7 mouse cellular contexts compared by ENCODE assay signal in genomic region chr4:155368684-155369083, GRCm38 (mm10). TPM values are rescaled to one million over a fixed set of nuclear protein-coding genes. Genes with fewer than 3 reads are reported as not detected.
DNase-seq lines count a peak whose midpoint lies in the region; TF ChIP-seq lines count a peak whose summit lies in the region.

No protein-coding gene starts in this region.

- H3K4me1 ChIP-seq in CH12.LX (ENCODE audit: control insufficient read depth in 1 of 2, insufficient read depth in 2 of 2): peaks cover 23 to 31% of the 10 kb centered on the region in 2 experiments

- H3K9ac ChIP-seq in CH12.LX (ENCODE audit: insufficient read depth, low read depth): no peak overlapping the region

- peak; percentile 88 to 92 for TF ChIP-seq CTCF in CH12.LX (conservative IDR thresholded peaks at IDR 0.05 in 1 of 2, IDR thresholded peaks at IDR 0.05 in 1 of 2; ENCODE audit: low read depth in 2 of 2, low read length in 2 of 2)

- dilution Hi-C loops in CH12.LX (cut with MboI; ENCODE audit: extremely low pct_ligation_motif_present, extremely low pct_unique_long_range_greater_than_20kb, low sequenced_read_pairs): no loop called here

- DNase-seq in CH12.LX (ENCODE audit: extremely low read depth) (peak; percentile 57), NIH3T3 (ENCODE audit: low read depth) (peak; percentile 61)
- peak; percentile 96 to 97 for DNase-seq in cerebellum, postnatal 25 days
- peak; percentile 54 to 69 for DNase-seq in gastrocnemius, postnatal 4 days (ENCODE audit: low spot score in 2 of 2)
- peak; percentile 80 to 81 for DNase-seq in layer of hippocampus, postnatal 14 days (ENCODE audit: low spot score in 2 of 2)
- DNase-seq in mesoderm, embryonic 11.5 days (ENCODE audit: low read depth, low spot score): peak; percentile 66
- peak; percentile 43 to 79 for DNase-seq in spleen, postnatal 4 days (ENCODE audit: low spot score in 2 of 2)

- H3K36me3 ChIP-seq in CH12.LX (replicated peaks in 1 of 2; ENCODE audit: control insufficient read depth in 1 of 2, insufficient read depth in 1 of 2, low read length in 1 of 2): no peaks in the 10 kb centered on the region

- no peaks in the 10 kb centered on the region for H3K9me3 ChIP-seq in CH12.LX (replicated peaks; ENCODE audit: low read length)

- no peak overlapping the region for H3K4me3 ChIP-seq in CH12.LX (replicated peaks in 1 of 3; ENCODE audit: low read depth in 2 of 3, low read length in 2 of 3, poor library complexity in 1 of 3)

- no peak for TF ChIP-seq EP300 in CH12.LX (IDR thresholded peaks at IDR 0.05; ENCODE audit: low read length)

- H3K4me2 ChIP-seq in CH12.LX (ENCODE audit: insufficient read depth, low read depth, poor library complexity, severe bottlenecking): 0 out of 2 replicates have a peak overlapping the region, but pooled peaks have one; percentile 4

- TF ChIP-seq POLR2A in CH12.LX (IDR thresholded peaks at IDR 0.05; ENCODE audit: low read depth, low read length): no peak

- no peak overlapping the region for H3K27ac ChIP-seq in CH12.LX (ENCODE audit: insufficient read depth, low read depth)

- peak; percentile 81 for TF ChIP-seq RAD21 in CH12.LX (IDR thresholded peaks at IDR 0.05; ENCODE audit: low read depth, low read length)

- peaks cover 38% of the 10 kb centered on the region for H3K27me3 ChIP-seq in CH12.LX (replicated peaks)

- no peaks in the 10 kb centered on the region for H3K79me2 ChIP-seq in CH12.LX (replicated peaks; ENCODE audit: control insufficient read depth, extremely low read depth, insufficient read depth, poor library complexity, severe bottlenecking)

- in situ Hi-C loops in CH12.LX (cut with MboI; ENCODE audit: low pct_ligation_motif_present, low pct_unique_long_range_greater_than_20kb, low sequenced_read_pairs): loop anchor here (10.0 kb wide), 1 partner anchor 206 kb away; no protein-coding TSS in a partner anchor

TF ChIP-seq in CH12.LX, 34 proteins besides CTCF, POLR2A, EP300 and RAD21:
- TF ChIP-seq HCFC1 (IDR thresholded peaks at IDR 0.05; ENCODE audit: low read depth, low read length) (no peak), SMC3 (IDR thresholded peaks at IDR 0.05; ENCODE audit: low read depth, low read length) (peak; percentile 80), TCF12 (IDR thresholded peaks at IDR 0.05; ENCODE audit: low read depth, low read length) (peak; percentile 30; the same call in 1 of the 2 replicates)

RNA-seq across cellular contexts. Expression of gene Prkcz, which starts 7.5 kb away (rescaled TPM):
- 8.4 and 11.8 TPM in 2 replicates for total RNA-seq in CH12.LX (2012; rRNA removed)
- 0.16 TPM in 1 of 2 replicates, not detected in the other for total RNA-seq in CH12.LX (2014; rRNA removed)
- 1.6 and 2.5 TPM in 2 replicates for polyA plus RNA-seq in CH12.LX (2012; ENCODE audit: insufficient read length, low read depth)
- 1 to 10 TPM; 4.4 to 5.4 TPM for total RNA-seq in gastrocnemius, postnatal 4 days (2021)
- 100 to 1,000 TPM; 148 to 158 TPM for total RNA-seq in layer of hippocampus, postnatal 14 days (2021)

RNA-seq across cellular contexts. Expression of gene Gabrd, which starts 29.2 kb away (rescaled TPM):
- 0.08 and 0.13 TPM in 2 replicates for total RNA-seq in CH12.LX (2012; rRNA removed)
- not detected in 2 replicates for total RNA-seq in CH12.LX (2014; rRNA removed)
- not detected in 2 replicates for polyA plus RNA-seq in CH12.LX (2012; ENCODE audit: insufficient read length, low read depth)
- 1 to 10 TPM in 1 of 2 experiments, under 1 TPM in 1; 0.78 to 1.2 TPM for total RNA-seq in gastrocnemius, postnatal 4 days (2021)
- 10 to 100 TPM; 10.4 to 14.9 TPM for total RNA-seq in layer of hippocampus, postnatal 14 days (2021)

RNA-seq across cellular contexts. Expression of gene Cfap74, which starts 40.3 kb away (rescaled TPM):
- 8.5 and 8.6 TPM in 2 replicates for total RNA-seq in CH12.LX (2012; rRNA removed)
- total RNA-seq in CH12.LX (2014; rRNA removed): 4.7 and 5.2 TPM in 2 replicates
- 4.7 and 6.2 TPM in 2 replicates for polyA plus RNA-seq in CH12.LX (2012; ENCODE audit: insufficient read length, low read depth)
- total RNA-seq in gastrocnemius, postnatal 4 days (2021): 1 to 10 TPM; 1.7 to 2.6 TPM
- 10 to 100 TPM in 1 of 2 experiments, 1 to 10 TPM in 1; 9.6 to 11.5 TPM for total RNA-seq in layer of hippocampus, postnatal 14 days (2021)

Comparison
In these comparisons a context has a peak if more than half of its experiments do, and no peak if none do; other contexts are left out.
1. RNA of gene Prkcz, which starts 7.5 kb away (total RNA-seq): 148 to 158 TPM in layer of hippocampus, postnatal 14 days; 0.16 to 11.8 TPM in CH12.LX and 4.4 to 5.4 TPM in gastrocnemius, postnatal 4 days; every median in the first group is over 10 times any median in the second.
2. RNA of gene Gabrd, which starts 29.2 kb away (total RNA-seq): 10.4 to 14.9 TPM in layer of hippocampus, postnatal 14 days; 0.78 to 1.2 TPM in gastrocnemius, postnatal 4 days and 0.08 to 0.13 TPM in CH12.LX; every median in the first group is over 4 times any median in the second.
3. Peak in every context shown above with its lines, with median percentiles within 50 percentile points of each other: DNase-seq.